Mouse (Mus musculus) right cerebral cortex, postnatal 10 days (tissue): Measurements from ENCODE around the gene Unc50.

Experiments used
- DNase-seq, 2 experiments: peaks; one replicate each; pipeline ENCODE4 v3.0.0; 2021; ENCODE audit warnings: low spot score in 2 of 2

The Unc50 gene

GRCm38 (mm10) chr1:37488531-37488930 lies 58.6 kb downstream of the Unc50 start:
- no peak for DNase-seq
